Mouse (Mus musculus): ENCODE results near the gene Fbxw21.
"Not testable (repeated sequence)": the region's sequence is repeated elsewhere in the genome, so short reads cannot be mapped to it uniquely, and the experiment has no call there.

The Fbxw21 gene

GRCm38 (mm10) chr9:109161941-109162340 is at the start of gene Fbxw21:
Fbxw21 (minus strand) TSS chr9:109162041.
- DNase-seq, result no peak

- not testable (repeated sequence) for DNase-seq
Measured at GRCm38 (mm10) chr9:109201347-109201746, 39.5 kb upstream of the Fbxw21 start.

DNA sequence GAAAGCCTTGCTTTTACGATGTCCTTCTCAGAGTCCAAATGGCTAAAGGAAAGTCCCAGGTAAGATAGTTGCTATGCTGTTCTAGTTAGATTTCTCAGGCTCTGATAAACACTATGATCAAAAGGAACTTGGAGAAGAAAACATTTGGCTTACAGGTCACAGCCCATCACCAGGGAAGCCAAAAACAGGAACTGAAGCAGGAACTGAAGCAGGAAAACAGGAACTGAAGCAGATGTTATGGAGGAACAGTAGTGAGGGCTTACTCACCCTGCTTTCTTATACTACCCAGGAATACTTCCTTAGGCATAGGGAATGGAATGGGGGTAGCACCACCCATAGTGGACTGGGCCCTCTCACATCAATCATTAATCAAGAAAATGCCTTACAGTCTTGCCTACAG is 38.5 kb upstream of the Fbxw21 start:
- DNase-seq, result no peak

GRCm38 (mm10) chr9:109199353-109199752 is 37.5 kb upstream of the Fbxw21 start:
- DNase-seq, result no peak

GRCm38 (mm10) chr9:109195875-109196274 is 34.0 kb upstream of the Fbxw21 start, which contains the start of gene Fbxw13:
Fbxw13 (minus strand) TSS chr9:109195975.
- DNase-seq, result not testable (repeated sequence)

GRCm38 (mm10) chr9:109177208-109177607 is 15.4 kb upstream of the Fbxw21 start:
- DNase-seq, result no peak

DNA sequence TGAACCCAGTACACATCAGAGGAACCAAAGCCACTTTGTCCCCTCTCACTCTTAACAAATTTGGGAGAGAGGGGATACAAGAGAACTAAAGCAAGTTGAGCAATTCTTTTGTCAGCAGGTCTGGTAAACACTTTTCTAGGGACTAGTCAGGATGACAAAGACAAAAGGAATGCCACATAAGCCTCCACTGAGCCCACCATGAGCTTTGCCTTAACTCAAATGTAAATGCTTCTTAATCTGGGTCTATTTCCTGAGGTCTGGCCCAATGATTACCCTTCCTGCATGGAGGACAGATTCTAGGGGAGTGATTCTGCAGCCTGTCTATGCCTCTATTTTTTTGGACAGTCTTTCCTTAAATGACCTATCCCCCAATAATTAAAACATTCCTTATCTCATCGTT is 14.5 kb upstream of the Fbxw21 start:
- DNase-seq, result no peak

DNA sequence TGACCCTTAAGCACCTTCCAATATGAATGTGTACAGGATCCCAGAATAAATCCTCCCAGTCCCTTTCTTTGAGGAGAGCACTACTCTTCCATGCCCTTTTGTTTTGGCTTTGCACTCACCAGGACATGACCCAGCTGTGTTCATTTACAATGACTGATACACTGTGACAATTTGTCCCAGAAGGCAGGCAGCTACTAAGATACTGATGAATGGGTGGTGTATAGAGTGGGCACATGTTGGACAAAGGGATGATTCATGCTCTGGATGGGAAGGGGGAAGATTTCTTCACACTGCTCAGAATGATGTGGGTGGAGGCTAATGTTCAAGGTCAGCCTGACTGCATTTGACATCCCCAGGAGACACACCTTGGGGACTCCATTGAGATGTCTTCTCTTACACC is 5.5 kb upstream of the Fbxw21 start:
- DNase-seq, result no peak

GRCm38 (mm10) chr9:109140414-109140813 is 21.4 kb downstream of the Fbxw21 start:
- not testable (repeated sequence) for DNase-seq

- DNase-seq, result no peak
Measured at GRCm38 (mm10) chr9:109130076-109130475, 31.8 kb downstream of the Fbxw21 start.

DNA sequence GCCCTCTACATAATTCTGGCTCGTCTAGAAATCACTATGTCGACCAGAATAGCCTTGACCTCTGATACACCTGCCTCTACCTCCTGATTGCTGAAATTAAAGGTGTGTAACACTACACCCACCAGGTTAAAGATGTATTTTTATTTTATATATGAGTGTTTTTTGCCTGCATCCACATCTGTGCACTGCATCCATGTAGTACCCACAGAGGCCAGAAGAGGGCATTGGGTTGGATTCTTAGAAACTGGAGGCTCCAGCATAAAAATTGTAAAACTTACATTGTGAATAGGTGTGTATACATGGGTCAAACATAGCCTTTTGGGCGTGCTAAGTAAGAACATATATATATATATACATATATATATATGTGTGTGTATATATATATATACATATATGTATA is 33.6 kb downstream of the Fbxw21 start:
- no peak for DNase-seq

DNA sequence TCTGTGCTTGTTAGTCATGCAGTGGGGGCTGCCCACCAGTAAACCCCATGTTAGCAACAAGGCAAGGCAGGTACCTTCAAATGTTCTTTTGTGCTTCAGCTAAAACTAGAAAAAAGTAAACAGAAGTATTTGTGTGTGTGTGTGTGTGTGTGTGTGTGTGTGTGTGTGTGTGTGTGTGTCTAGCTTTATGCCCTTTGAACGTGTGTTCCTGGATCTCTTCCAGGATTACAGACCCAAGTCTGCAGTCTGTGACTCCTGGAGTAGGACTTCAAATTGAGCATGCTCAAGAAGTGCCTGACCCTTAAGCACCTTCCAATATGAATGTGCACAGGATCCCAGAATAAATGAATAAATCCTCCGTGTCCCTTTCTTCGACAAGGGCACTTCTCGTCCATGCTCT is 34.8 kb downstream of the Fbxw21 start:
- DNase-seq, result no peak

GRCm38 (mm10) chr9:109125481-109125880 is 36.4 kb downstream of the Fbxw21 start:
- DNase-seq, result no peak

- DNase-seq, result no peak
Measured at GRCm38 (mm10) chr9:109125043-109125442, 36.8 kb downstream of the Fbxw21 start.

DNA sequence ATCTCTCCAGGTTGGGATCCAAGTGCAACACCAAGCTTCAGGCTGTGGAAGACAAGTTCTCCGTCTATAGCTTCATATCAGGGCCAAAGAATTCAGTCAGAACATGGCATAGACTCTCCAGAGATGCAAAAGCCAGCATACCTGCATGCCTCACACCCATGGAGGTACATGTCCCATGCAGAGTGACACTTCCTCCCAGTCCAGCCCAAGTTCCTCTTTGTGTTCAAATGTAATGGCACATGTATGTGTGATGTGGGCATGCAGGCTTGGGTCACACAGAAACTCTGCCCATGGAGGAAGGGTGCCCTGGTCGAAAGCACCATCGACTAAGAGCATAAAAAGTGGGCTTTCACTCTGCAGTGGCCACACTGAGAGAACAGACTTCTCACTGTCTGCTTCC is 37.7 kb downstream of the Fbxw21 start:
- DNase-seq, result no peak

GRCm38 (mm10) chr9:109123266-109123665 is 38.6 kb downstream of the Fbxw21 start:
- no peak for DNase-seq

DNA sequence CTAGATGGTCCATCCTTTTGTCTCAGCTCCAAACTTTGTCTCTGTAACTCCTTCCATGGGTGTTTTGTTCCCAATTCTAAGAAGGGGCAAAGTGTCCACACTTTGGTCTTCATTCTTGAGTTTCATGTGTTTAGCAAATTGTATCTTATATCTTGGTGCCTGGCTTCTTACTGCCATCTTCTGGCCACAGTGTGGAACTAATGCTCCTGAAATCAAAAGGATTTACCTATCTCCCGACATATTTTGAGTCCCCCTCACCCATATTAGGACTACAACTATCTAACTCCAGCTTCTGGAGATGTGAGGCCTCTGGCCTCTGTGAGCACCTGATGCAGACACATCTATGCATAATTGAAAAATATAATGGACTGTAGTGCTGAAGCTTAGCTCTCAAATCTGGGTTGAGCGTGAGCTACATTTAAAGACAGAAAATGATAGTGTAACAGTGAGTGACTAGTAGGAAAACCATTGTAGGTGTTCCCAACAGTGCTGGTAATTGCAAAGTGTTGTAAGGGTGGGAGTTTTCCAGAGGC is 39.2 kb downstream of the Fbxw21 start:
- DNase-seq, result peak; percentile 40

- no peak for DNase-seq
Measured at GRCm38 (mm10) chr9:109120956-109121355, 40.9 kb downstream of the Fbxw21 start.

- no peak for DNase-seq
Measured at GRCm38 (mm10) chr9:109119571-109119970, 42.3 kb downstream of the Fbxw21 start.

DNA sequence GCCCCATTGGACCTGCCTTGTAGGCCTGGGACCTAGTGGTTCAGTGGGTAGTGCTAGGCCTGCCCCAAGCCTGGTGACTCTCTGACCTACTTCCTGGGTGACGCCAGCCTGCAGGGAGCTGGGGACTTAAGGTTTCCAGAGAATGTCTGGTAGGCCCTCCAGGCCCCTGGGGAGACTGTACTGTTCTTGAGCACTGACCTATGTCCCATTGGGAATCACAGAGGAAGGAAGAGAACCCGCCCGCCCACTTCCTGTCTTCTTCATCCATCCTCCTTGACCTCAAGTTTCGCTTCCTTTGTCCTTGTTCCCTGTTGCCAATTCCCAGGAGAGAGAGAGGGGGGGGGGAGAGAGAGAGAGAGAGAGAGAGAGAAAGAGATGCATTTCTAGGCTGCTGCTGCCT is 43.7 kb downstream of the Fbxw21 start:
- DNase-seq, result peak; percentile 14

DNA sequence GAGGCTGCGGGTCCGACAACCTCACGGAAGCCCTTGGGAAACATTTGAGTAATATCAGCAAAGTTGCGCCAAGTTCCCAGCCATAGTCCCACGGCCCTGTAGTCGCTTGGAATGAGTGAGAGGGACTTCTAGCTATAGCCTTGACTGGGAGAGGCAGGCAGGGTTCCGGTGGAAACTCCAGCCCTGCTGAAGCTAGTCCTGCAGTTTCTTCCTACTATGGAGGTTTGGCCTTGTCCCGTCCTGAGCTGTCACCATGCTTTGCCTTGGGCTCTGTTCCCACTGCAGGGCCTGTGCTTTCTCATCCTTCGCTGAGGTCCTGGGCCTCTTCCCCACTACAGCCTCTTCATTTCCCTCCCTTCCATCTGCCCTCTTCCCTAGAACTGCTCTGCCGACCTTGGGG is 45.6 kb downstream of the Fbxw21 start:
- DNase-seq, result peak; percentile 2

DNA sequence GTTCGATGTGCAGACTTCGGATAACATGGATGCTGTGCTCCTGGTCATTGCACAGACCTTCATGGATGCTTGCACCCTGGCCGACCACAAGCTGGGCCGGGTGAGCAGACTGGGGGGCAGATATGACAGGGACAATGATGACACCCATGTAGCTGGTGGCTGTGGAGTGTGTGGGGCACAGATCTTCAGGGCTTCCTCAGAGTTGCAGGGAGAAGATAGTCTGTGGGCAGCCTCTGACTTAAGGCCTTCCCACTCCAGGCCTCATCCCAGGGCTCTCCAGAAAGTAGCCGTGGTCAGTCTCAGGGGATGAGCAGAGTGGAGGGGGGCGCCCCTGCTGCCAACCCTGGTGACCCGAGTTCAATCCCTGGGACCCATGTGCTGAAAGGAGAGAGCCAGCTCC is 47.0 kb downstream of the Fbxw21 start:
- no peak for DNase-seq

DNA sequence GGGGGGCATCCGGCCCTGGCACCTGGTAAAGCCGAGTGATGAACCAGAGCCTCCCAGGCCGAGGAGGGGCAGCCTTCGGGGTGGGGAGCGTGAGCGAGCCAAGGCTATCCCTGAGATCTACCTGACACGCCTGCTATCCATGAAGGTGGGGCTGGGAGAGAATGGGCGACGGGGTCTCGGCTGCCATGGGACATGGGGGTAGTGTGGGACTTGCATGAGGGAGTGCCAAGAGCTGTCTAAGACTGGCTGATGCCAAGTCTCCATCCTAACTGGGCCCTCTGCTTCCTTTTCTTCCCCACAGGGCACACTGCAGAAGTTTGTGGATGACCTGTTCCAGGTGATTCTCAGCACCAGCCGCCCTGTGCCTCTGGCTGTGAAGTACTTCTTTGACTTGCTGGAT is 47.6 kb downstream of the Fbxw21 start:
- no peak for DNase-seq

- no peak for DNase-seq
Measured at GRCm38 (mm10) chr9:109113331-109113730, 48.5 kb downstream of the Fbxw21 start.

DNA sequence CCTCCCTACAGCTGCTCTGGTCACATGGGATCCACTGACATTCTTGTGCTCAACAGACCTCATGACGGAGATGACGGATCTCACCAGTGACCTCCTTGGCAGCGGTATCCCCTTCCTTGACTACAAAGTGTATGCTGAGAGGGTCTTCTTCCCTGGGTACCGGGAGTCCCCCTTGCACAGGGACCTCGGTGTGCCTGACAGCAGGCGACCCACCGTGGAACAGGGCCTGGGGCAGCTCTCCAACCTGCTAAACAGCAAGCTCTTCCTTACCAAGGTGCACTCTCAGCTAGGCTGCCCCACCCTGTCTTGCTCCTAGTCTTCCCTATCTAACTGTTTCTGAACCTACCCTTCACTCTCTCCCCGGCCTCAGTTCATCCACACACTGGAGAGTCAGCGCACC is 50.2 kb downstream of the Fbxw21 start:
- DNase-seq, result no peak

DNA sequence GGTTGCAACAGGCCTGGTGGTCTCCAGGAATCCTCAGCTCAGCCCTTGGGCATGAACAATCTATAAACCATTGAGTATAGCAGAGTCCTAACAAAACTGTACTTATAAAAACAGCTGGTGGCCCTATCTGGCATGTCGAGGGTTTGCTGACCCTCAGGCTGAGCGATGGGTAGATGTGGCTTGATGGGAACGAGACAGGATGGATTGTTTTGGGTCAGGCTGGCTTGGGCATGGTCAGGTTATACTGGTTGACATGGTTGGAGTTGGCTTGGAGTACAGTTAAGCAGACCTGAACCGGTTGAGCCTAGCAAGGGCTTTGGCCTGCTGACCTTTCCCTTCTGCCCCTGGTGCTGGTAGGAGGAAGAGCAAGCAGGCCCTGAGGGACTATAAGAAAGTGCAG is 50.7 kb downstream of the Fbxw21 start:
- no peak for DNase-seq

Measured in kidney, adult 18-20 months (tissue).